Mouse (Mus musculus) liver (tissue): ENCODE measurements around the gene Casp1.

Experiments
- DNase-seq: peaks from one replicate; pipeline ENCODE4 v3.0.0-alpha.2; 2020; ENCODE audit warnings: mixed read lengths

Gene Casp1

GRCm38 (mm10) chr9:5298329-5299131, at the start of gene Casp1:
TSS of gene Casp1 (plus strand) at chr9:5298517.
- DNase-seq, result no peak

DNA sequence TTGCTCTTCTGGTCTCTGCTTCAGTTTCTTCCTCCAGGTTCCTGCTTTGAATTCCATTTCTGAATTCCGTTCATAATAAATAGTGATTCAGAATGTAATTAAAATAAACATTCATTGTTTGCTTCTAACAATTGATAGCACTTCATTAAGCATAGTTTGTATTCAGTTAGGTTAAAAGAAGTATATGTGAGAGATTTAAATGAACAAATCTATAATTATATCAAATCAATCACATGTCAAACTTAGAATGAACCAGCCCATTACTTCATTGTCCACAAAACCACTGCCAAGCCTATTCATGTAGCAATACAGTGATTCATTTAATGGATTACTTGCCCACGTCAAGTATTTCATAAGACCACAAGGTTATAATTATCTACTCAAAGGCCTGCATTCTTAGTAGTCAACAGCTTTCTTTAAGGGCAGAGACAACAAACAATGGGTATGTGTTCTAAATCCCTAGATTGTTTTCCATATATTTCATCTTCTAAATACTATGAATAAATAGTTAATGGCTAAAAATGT, 34.3 kb upstream of the Casp1 start:
- no peak for DNase-seq

DNA sequence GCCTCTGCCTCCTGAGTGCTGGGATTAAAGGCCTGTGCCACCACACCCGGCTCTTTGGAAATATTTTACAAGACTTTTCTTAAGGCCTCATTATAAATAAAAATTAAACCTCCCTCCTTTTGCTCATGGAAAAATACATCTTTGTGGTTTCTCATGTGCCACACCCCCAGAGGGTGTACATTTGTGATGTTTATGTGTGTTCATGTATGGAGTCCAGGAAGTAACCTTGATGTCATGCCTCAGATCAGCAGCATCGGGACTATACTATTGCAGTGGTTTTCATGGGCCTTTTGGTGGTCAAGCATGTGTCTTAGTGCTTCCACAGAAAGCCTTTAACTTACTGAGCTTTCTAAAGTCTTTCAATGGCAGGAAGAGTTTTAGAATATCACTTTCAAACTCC, 28.0 kb upstream of the Casp1 start:
- DNase-seq, result no peak

- no peak for DNase-seq
These were observed 27.4 kb upstream of the Casp1 start for GRCm38 (mm10) chr9:5270884-5271283.

DNA sequence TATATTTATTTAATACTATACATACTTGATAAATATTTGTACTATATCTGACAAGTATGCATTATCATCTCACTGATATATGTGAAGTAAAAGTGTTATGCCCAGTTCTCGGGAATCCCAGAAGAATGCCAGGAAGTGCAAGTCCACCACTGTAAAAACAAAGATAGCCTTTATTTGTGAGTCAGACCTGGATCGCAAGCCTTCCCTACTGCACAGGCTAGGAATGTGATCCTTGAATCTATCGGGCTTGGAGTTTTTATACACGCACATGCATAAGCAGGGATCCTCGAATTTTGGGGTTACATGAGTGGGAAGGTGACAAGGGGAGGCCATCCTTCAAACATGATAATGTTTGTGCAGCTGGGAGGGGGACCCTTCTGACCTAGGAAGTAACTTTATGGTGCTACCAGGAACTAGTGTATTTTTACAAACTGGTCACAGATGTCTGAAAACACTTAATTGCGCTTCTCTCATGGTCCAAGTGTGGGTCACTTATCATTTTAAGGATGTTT, 26.9 kb upstream of the Casp1 start:
- no peak for DNase-seq

DNA sequence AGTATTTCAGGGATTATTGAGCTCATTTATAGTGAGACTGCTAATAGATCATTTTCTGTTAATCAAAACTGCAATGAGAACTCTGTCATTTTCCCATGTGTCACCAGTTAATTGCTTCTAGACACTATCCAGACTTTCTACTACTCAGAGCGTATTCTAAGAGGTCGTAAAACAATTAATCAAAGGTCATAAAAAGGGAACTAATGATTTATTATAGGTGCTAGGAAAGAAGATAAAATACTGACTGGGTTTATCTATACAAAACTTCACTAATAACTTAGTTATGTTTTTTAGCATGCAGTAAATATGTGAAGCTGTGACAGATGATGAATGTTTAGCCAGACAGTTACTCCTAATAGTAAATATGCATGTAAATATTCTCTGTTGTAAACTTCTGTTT, 12.2 kb upstream of the Casp1 start:
- no peak for DNase-seq

- no peak for DNase-seq
These were observed 11.7 kb upstream of the Casp1 start for GRCm38 (mm10) chr9:5286597-5286996.

GRCm38 (mm10) chr9:5296354-5297237, 1.7 kb upstream of the Casp1 start:
- no peak for DNase-seq

GRCm38 (mm10) chr9:5299132-5299381, 740 bp downstream of the Casp1 start:
- DNase-seq, result no peak

DNA sequence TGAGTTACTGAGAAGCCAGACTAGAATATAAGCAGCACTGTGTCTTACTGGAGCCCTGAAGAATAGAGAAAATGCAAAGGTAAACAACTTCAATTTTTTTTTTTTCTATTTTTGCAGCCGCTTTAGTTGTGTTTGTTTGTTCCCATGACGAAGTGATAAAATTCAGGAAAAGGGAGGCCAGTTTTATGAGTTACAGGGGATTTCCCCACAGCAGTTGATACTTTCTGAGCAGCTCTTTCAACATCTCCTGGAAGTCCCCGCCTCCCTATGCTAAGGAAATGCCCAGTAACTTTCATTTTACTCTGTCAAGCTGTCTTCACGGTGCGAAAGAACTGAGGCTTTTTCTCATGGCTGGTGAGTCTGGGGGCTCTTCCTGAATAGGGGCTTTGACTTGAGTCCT, 10.2 kb downstream of the Casp1 start, which contains the start of gene Casp4:
Gene Casp4 (plus strand): TSS at position 268 of the 400 bp plus-strand sequence.
- no peak for DNase-seq

GRCm38 (mm10) chr9:5310112-5310511, 11.8 kb downstream of the Casp1 start:
- no peak for DNase-seq

DNA sequence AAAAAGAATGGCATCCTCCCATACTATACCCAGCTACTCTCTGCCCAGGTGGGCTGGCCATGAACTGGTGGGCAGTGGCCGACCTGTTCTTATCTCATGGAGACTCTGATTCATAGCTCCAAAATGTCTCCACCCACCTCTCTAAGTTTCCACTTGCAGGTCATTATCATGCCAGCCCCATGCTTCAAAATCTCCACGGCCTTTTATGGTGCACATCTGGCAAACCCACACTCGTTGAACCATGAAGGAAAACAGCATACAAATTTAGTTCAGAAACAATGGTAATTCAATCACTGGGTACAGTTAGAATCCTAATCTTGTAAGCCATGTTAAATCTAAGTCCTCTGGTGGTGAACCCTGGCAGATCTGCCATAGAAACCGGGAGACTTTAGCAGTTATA, 13.1 kb downstream of the Casp1 start:
- no peak for DNase-seq

DNA sequence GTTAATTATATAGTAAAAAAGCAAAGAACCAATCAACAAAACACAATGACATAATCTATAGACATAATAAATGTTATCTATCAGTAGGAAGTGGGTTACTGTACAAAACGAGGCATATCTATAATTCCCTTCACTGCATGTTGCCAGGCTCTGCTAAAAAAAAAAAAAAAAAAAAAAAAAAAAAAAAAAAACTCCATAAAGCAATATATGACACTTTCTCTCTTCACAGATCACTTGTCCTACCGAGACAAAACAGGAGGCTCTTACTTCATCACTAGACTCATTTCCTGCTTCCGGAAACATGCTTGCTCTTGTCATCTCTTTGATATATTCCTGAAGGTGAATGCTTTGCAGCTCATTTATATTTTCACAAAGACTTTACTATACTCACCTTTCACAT, 29.9 kb downstream of the Casp1 start:
- no peak for DNase-seq

DNA sequence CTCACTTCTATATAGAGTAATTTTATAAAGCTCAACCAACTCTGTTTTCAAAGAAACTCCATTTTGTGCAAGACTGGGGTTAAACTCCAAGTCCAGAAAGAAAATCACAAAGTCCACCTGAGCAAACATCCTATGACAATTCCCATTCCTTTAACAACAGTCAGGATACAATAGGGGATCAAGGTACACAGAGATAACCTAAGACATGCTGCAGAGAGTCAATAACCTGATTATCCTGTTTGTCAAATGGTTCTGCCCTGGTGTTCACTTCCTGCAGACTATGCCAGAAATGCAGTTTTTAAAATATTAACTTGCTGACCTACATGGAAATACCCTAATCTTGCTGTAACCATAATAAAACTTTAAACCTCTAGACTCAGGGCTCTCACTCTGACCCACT, 34.1 kb downstream of the Casp1 start:
- DNase-seq, result no peak

DNA sequence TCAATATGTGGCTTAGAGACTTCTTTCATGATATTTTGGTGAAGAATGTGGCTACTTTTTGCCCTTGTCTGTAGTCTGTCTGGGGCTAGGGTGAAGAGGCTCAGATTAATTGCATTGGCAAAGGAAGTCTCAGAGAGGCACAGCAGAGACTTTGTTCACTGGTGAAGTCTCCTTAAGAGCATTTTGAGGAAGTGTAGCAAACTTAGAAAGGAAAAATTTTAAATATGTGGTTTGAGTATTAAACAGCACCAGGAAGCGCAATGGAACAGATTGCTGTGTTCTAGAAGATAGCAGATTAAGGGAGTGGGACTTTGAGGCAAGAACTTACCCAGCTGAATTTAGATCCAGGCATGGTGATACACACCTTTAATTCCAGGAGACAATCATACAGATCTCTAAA, 35.1 kb downstream of the Casp1 start:
- no peak for DNase-seq

DNA sequence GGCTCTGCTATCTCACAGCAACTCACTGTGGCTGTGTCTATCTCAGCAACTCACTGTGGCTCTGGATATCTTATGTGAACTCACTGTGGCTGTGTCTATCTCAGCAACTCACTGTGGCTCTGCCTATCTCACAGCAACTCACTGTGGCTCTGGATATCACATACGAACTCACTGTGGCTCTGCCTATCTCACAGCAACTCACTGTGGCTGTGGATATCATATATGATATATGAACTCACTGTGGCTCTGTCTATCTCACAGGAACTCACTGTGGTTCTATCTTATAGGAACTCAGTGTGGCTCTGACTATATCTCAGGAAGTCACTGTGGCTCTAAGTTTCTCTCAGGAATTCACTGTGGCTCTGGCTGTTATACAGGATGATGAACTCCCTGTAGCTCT, 44.8 kb downstream of the Casp1 start:
- no peak for DNase-seq

DNA sequence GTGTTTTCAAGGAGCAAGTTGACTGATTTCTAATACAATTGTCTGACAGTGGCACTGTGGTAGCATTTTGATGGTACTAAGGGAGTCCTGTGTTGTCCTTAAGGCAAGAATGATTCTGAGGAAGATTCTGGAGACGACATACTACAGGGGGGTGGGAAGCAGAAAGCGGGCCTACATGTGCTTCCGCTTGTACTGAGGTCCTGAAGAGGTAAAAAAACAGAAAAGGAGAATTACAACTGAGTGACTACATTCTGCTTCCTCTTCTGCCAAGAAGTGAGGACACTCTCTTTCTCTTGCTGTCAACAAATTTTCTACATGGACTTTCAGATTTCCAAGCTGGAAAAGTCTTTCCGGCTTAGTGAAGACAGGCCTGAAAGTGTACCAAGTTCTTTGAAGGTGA, 45.8 kb downstream of the Casp1 start:
- DNase-seq, result no peak

DNA sequence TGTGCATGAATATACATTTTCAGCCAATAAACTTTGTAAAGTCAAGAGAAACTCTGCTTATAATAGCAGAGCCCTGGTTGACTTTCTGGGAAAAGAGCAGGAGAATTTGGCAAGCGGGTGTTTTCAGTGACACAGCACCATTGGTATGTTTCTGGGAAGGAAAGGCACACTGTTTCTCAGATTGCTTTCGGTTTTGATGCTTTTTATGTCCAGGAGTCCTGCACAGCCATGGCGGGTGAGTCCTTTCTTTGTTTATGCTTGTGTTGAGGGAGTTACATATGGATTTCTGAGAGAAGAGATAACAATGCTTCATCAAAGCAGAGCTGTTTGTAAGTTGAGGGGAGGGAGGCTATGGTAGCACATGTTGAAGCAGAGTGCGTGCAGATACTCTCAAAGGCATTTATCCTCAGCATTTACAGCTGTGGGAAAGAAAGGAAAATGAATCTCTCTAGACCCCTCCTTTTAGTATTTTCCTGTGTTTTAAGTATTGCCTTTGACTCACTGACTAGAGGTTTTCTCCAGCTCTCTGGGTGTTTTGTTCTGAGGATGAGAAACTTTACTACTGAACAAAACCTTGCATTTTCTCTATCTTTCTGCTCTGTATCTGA, 47.1 kb downstream of the Casp1 start, which contains the start of gene Casp12:
Gene Casp12 (plus strand): TSS at position 140 of the 608 bp plus-strand sequence.
- DNase-seq, result no peak

DNA sequence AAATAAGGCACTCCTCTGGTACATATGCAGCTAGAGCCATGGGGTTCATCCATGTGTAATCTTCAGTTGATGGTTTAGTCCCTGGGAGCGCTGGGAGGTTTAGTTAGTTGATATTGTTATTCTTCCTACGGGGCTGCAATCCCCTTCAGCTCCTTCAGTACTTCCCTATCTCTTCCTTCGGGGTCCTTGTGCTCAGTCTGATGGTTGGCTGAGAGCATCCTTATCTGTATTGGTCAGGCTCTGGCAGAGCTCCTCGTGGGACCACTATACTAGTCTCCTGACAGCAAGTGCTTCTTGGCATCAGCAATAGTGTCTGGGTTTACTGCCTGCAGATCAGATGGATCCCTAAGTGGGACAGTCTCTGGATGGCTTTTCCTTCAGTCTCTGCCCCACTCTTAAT, 49.1 kb downstream of the Casp1 start:
- DNase-seq, result no peak

DNA sequence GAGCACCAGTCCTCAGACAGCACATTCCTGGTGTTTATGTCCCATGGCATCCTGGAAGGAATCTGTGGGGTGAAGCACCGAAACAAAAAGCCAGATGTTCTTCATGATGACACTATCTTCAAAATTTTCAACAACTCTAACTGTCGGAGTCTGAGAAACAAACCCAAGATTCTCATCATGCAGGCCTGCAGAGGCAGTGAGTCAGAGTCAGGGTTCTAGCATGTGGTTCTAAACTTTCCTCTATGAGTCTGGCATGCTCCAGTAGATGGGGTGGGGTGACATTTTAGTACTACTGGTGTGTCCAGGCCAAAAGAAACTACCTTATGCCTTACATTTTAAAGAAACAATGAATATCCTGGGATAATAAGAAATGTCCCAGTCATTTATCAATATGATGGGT, 55.4 kb downstream of the Casp1 start:
- DNase-seq, result no peak

- no peak for DNase-seq
These were observed 58.5 kb downstream of the Casp1 start for GRCm38 (mm10) chr9:5356801-5357200.
